Mouse (Mus musculus) ES-Bruce4 (cell line): ENCODE measurements around the gene Rftn2. TPM values are rescaled to one million over a fixed set of nuclear protein-coding genes. Genes with fewer than 3 reads are reported as not detected.

Source experiments
- H3K27ac ChIP-seq: 2 replicates; pipeline ENCODE4 v1.5.1; 2012; ENCODE audit warnings: low read length, inconsistent platforms; ENCODE audit not compliant: insufficient read depth
- H3K27me3 ChIP-seq: 2 replicates; pipeline ENCODE4 v1.6.1; 2012; ENCODE audit warnings: mild to moderate bottlenecking, low read length, inconsistent platforms; ENCODE audit not compliant: control insufficient read depth, poor library complexity, insufficient read depth, severe bottlenecking
- H3K36me3 ChIP-seq: 2 replicates; pipeline ENCODE4 v1.6.1; 2012; ENCODE audit warnings: inconsistent platforms, mild to moderate bottlenecking, low read length, moderate library complexity; ENCODE audit not compliant: control insufficient read depth, poor library complexity, insufficient read depth, severe bottlenecking
- H3K4me1 ChIP-seq: one replicate; pipeline ENCODE4 v1.8.1; 2011; ENCODE audit warnings: low read length; ENCODE audit not compliant: control insufficient read depth, insufficient read depth
- H3K4me3 ChIP-seq: 2 replicates; pipeline ENCODE4 v1.5.1; 2011; ENCODE audit warnings: low read depth, mild to moderate bottlenecking, low read length
- H3K9ac ChIP-seq: 2 replicates; pipeline ENCODE4 v1.6.1; 2012; ENCODE audit warnings: low read depth, mild to moderate bottlenecking, inconsistent platforms; ENCODE audit not compliant: poor library complexity, severe bottlenecking
- H3K9me3 ChIP-seq: replicated peaks from 2 replicates; pipeline ENCODE4 v1.6.1; 2012; ENCODE audit warnings: mild to moderate bottlenecking, low read length, inconsistent platforms; ENCODE audit not compliant: control insufficient read depth, poor library complexity, insufficient read depth, severe bottlenecking
- CTCF ChIP-seq: IDR thresholded peaks from one replicate; pipeline ENCODE4 v1.8.1; 2011; ENCODE audit warnings: low read depth, low read length
- EP300 ChIP-seq: IDR thresholded peaks from 2 replicates; pipeline ENCODE4 v1.6.1; 2011; ENCODE audit warnings: low read depth, low read length; ENCODE audit not compliant: insufficient read depth
- POLR2A ChIP-seq: IDR thresholded peaks from one replicate; pipeline ENCODE4 v1.8.1; 2011; ENCODE audit warnings: low read length; ENCODE audit not compliant: insufficient read depth
- polyA plus RNA-seq: library from polyadenylated mRNA; stranded (reverse); fragments of >200 nt; gene quantifications from 2 replicates; pipeline ENCODE4 v1.2.4, GENCODE M21; 2011; ENCODE audit warnings: low read depth; ENCODE audit not compliant: missing spikeins, insufficient read depth, insufficient read length

The Rftn2 gene
- polyA plus RNA-seq, 1 experiment: 0.43 TPM

- no peaks in the 10 kb centered on the region for H3K9me3 ChIP-seq
- no peak overlapping the region for H3K9ac ChIP-seq
- H3K4me1 ChIP-seq: no peaks in the 10 kb centered on the region
- TF ChIP-seq CTCF (no peak), EP300 (no peak), POLR2A (no peak)
- peaks cover 13% of the 10 kb centered on the region for H3K36me3 ChIP-seq
- H3K4me3 ChIP-seq: no peak overlapping the region
- no peaks in the 10 kb centered on the region for H3K27me3 ChIP-seq
- no peak overlapping the region for H3K27ac ChIP-seq
These were observed 82.2 kb downstream of the Rftn2 start for GRCm38 (mm10) chr1:55144338-55144737.

- H3K27ac ChIP-seq: no peak overlapping the region
- no peak overlapping the region for H3K9ac ChIP-seq
- H3K27me3 ChIP-seq: no peaks in the 10 kb centered on the region
- TF ChIP-seq EP300 (no peak), CTCF (no peak)
- H3K4me3 ChIP-seq: no peak overlapping the region
- no peaks in the 10 kb centered on the region for H3K9me3 ChIP-seq
- peaks cover 1% of the 10 kb centered on the region for H3K4me1 ChIP-seq
- H3K36me3 ChIP-seq: peaks cover 8% of the 10 kb centered on the region
These were observed 90.7 kb downstream of the Rftn2 start for GRCm38 (mm10) chr1:55135846-55136245.

GRCm38 (mm10) chr1:55134301-55134700 lies 92.3 kb downstream of the Rftn2 start:
- no peak overlapping the region for H3K4me3 ChIP-seq
- TF ChIP-seq EP300 (no peak), POLR2A (no peak), CTCF (no peak)
- no peaks in the 10 kb centered on the region for H3K27me3 ChIP-seq
- no peak overlapping the region for H3K9ac ChIP-seq
- peaks cover 1% of the 10 kb centered on the region for H3K4me1 ChIP-seq
- H3K27ac ChIP-seq: no peak overlapping the region
- peaks cover 8% of the 10 kb centered on the region for H3K36me3 ChIP-seq
- H3K9me3 ChIP-seq: no peaks in the 10 kb centered on the region

- Histone ChIP-seq H3K27ac (no peak overlapping the region), H3K9me3 (no peaks in the 10 kb centered on the region), H3K4me3 (no peak overlapping the region), H3K36me3 (peaks cover 4% of the 10 kb centered on the region), H3K27me3 (no peaks in the 10 kb centered on the region), H3K9ac (peak overlapping the region; percentile 3; the same call in 1 of the 2 replicates), H3K4me1 (peaks cover 1% of the 10 kb centered on the region)
- TF ChIP-seq CTCF: no peak
- TF ChIP-seq EP300: no peak
- TF ChIP-seq POLR2A: no peak
These were observed 93.4 kb downstream of the Rftn2 start for GRCm38 (mm10) chr1:55133173-55133572.

- Histone ChIP-seq H3K9ac (peak overlapping the region; percentile 92), H3K27me3 (no peaks in the 10 kb centered on the region), H3K36me3 (peaks cover 3% of the 10 kb centered on the region), H3K4me1 (peaks cover 1% of the 10 kb centered on the region), H3K4me3 (peak overlapping the region; percentile 51), H3K27ac (peak overlapping the region; percentile 76), H3K9me3 (no peaks in the 10 kb centered on the region)
- TF ChIP-seq EP300 (no peak), CTCF (no peak), POLR2A (no peak)
These were observed 94.3 kb downstream of the Rftn2 start for GRCm38 (mm10) chr1:55132308-55132707.

GRCm38 (mm10) chr1:55131424-55132014 lies 95.1 kb downstream of the Rftn2 start:
- no peaks in the 10 kb centered on the region for H3K9me3 ChIP-seq
- TF ChIP-seq CTCF: no peak
- peak; percentile 53; the same call in 1 of the 2 replicates for TF ChIP-seq EP300
- TF ChIP-seq POLR2A: no peak
- peak overlapping the region; percentile 76 for H3K27ac ChIP-seq
- peaks cover 3% of the 10 kb centered on the region for H3K36me3 ChIP-seq
- peak overlapping the region; percentile 78 for H3K4me3 ChIP-seq
- peak overlapping the region; percentile 92 for H3K9ac ChIP-seq
- no peaks in the 10 kb centered on the region for H3K27me3 ChIP-seq
- H3K4me1 ChIP-seq: peaks cover 1% of the 10 kb centered on the region
